Mouse (Mus musculus): ENCODE results near the gene Gm13290. TPM values are rescaled to one million over a fixed set of nuclear protein-coding genes. Genes with fewer than 3 reads are reported as not detected.
"Not testable (repeated sequence)": the region's sequence is repeated elsewhere in the genome, so short reads cannot be mapped to it uniquely, and the experiment has no call there.

The Gm13290 gene
- polyA plus RNA-seq, 1 experiment from 2014 or later, result 0.59 TPM

GRCm38 (mm10) chr4:88788402-88788801, 14.8 kb downstream of the Gm13290 start, which contains the start of gene Gm13277:
Gm13277 (plus strand) TSS chr4:88788632.
- not testable (repeated sequence) for H3K9ac ChIP-seq; H3K27me3 ChIP-seq; H3K4me2 ChIP-seq (replicated peaks); H3K4me1 ChIP-seq; ATAC-seq (ENCODE audit: low FRiP score, low read depth); H3K36me3 ChIP-seq; H3K4me3 ChIP-seq; H3K27ac ChIP-seq; H3K9me3 ChIP-seq
- 0% methylated on average over 4 of the region's 28 CpGs for WGBS

GRCm38 (mm10) chr4:88791250-88791649, 17.6 kb downstream of the Gm13290 start, which contains the start of gene Gm13278:
Gm13278 (plus strand) TSS chr4:88791550.
- not testable (repeated sequence) for H3K4me1 ChIP-seq; H3K4me3 ChIP-seq; H3K9me3 ChIP-seq; H3K4me2 ChIP-seq (replicated peaks); H3K36me3 ChIP-seq; ATAC-seq (ENCODE audit: low FRiP score, low read depth); H3K9ac ChIP-seq; H3K27me3 ChIP-seq; H3K27ac ChIP-seq
- WGBS, result no CpG with 5 or more reads among the region's 28 CpGs

GRCm38 (mm10) chr4:88793936-88794675, 20.5 kb downstream of the Gm13290 start, which contains the start of gene Gm13275:
Gm13275 (plus strand) TSS chr4:88794487.
- not testable (repeated sequence) for H3K36me3 ChIP-seq; ATAC-seq (ENCODE audit: low FRiP score, low read depth); H3K4me2 ChIP-seq (replicated peaks); H3K27me3 ChIP-seq; H3K4me3 ChIP-seq; H3K9me3 ChIP-seq; H3K9ac ChIP-seq; H3K4me1 ChIP-seq; H3K27ac ChIP-seq
- WGBS, result 0% methylated on average over 14 of the region's 52 CpGs

- not testable (repeated sequence) for H3K4me2 ChIP-seq (replicated peaks); H3K36me3 ChIP-seq; H3K9ac ChIP-seq; H3K4me1 ChIP-seq; H3K4me3 ChIP-seq; H3K9me3 ChIP-seq; H3K27me3 ChIP-seq; ATAC-seq (ENCODE audit: low FRiP score, low read depth); H3K27ac ChIP-seq
- no CpG with 5 or more reads among the region's 28 CpGs for WGBS
These were observed 23.5 kb downstream of the Gm13290 start, which contains the start of gene Gm13279 for GRCm38 (mm10) chr4:88797097-88797496. Gm13279 (plus strand) TSS chr4:88797397.

GRCm38 (mm10) chr4:88799365-88799764, 25.7 kb downstream of the Gm13290 start, which contains the start of gene Gm13285:
Gm13285 (plus strand) TSS chr4:88799665.
- H3K4me1 ChIP-seq; H3K9ac ChIP-seq; H3K27ac ChIP-seq; H3K27me3 ChIP-seq; H3K4me3 ChIP-seq; ATAC-seq (ENCODE audit: low FRiP score, low read depth); H3K36me3 ChIP-seq; H3K9me3 ChIP-seq; H3K4me2 ChIP-seq (replicated peaks): not testable (repeated sequence)
- WGBS, result 21% methylated on average over 6 of the region's 7 CpGs

- not testable (repeated sequence) for ATAC-seq (ENCODE audit: low FRiP score, low read depth); H3K4me1 ChIP-seq; H3K9ac ChIP-seq; H3K9me3 ChIP-seq; H3K27me3 ChIP-seq; H3K4me3 ChIP-seq; H3K36me3 ChIP-seq; H3K27ac ChIP-seq
- no CpG with 5 or more reads among the region's 29 CpGs for WGBS
- H3K4me2 ChIP-seq (replicated peaks), result peak within 1 kb of the TSS; percentile 41; the same call in 1 of the 2 replicates
These were observed 29.3 kb downstream of the Gm13290 start, which contains the start of gene Gm13287 for GRCm38 (mm10) chr4:88802954-88803353. Gm13287 (plus strand) TSS chr4:88803254.

GRCm38 (mm10) chr4:88805231-88805630, 31.6 kb downstream of the Gm13290 start, which contains the start of gene Gm13288:
Gm13288 (plus strand) TSS chr4:88805531.
- H3K27ac ChIP-seq; H3K9me3 ChIP-seq; H3K4me1 ChIP-seq; H3K36me3 ChIP-seq; H3K9ac ChIP-seq; H3K27me3 ChIP-seq; ATAC-seq (ENCODE audit: low FRiP score, low read depth): not testable (repeated sequence)
- Histone ChIP-seq H3K4me2 (replicated peaks) (peak within 1 kb of the TSS; percentile 46; the same call in 1 of the 2 replicates), H3K4me3 (peak within 1 kb of the TSS; percentile 28)
- no CpG with 5 or more reads among the region's 8 CpGs for WGBS

- 0% methylated on average over 13 of the region's 34 CpGs for WGBS
- Histone ChIP-seq H3K4me3 (peak overlapping the region; percentile 28), H3K4me2 (replicated peaks) (peak overlapping the region; percentile 46; the same call in 1 of the 2 replicates)
- H3K4me1 ChIP-seq; H3K36me3 ChIP-seq; H3K27me3 ChIP-seq; H3K9me3 ChIP-seq; H3K9ac ChIP-seq; H3K27ac ChIP-seq; ATAC-seq (ENCODE audit: low FRiP score, low read depth): not testable (repeated sequence)
These were observed 32.1 kb downstream of the Gm13290 start for GRCm38 (mm10) chr4:88805761-88806160.

GRCm38 (mm10) chr4:88815928-88816327, 42.3 kb downstream of the Gm13290 start, which contains the start of gene Ifna7:
Ifna7 (plus strand) TSS chr4:88816228.
- H3K4me2 ChIP-seq (replicated peaks), result no peak within 1 kb of the TSS
- no peaks in the 10 kb centered on the region for H3K9me3 ChIP-seq
- 54% methylated on average over 3 of the region's 3 CpGs for WGBS
- H3K4me3 ChIP-seq, result no peak within 1 kb of the TSS
- H3K27ac ChIP-seq, result no peak within 1 kb of the TSS
- H3K27me3 ChIP-seq, result no peaks in the 10 kb centered on the region; the same call in 1 of the 2 replicates
- H3K9ac ChIP-seq, result no peak within 1 kb of the TSS
- no peaks in the 10 kb centered on the region for H3K36me3 ChIP-seq
- no peaks in the 10 kb centered on the region for H3K4me1 ChIP-seq
- no peak for ATAC-seq (ENCODE audit: low FRiP score, low read depth)

GRCm38 (mm10) chr4:88819659-88820058, 46.0 kb downstream of the Gm13290 start, which contains the start of gene Ifna11:
Ifna11 (plus strand) TSS chr4:88819959.
- WGBS, result 87% methylated on average over 1 of the region's 1 CpGs
- ATAC-seq (ENCODE audit: low FRiP score, low read depth), result no peak
- no peaks in the 10 kb centered on the region for H3K27me3 ChIP-seq
- no peak within 1 kb of the TSS for H3K4me2 ChIP-seq (replicated peaks)
- H3K9me3 ChIP-seq, result no peaks in the 10 kb centered on the region
- no peak within 1 kb of the TSS for H3K9ac ChIP-seq
- H3K36me3 ChIP-seq, result no peaks in the 10 kb centered on the region
- no peaks in the 10 kb centered on the region for H3K4me1 ChIP-seq
- no peak within 1 kb of the TSS for H3K27ac ChIP-seq
- no peak within 1 kb of the TSS for H3K4me3 ChIP-seq

- WGBS, result 23% methylated on average over 4 of the region's 4 CpGs
- Histone ChIP-seq H3K27me3 (no peaks in the 10 kb centered on the region), H3K4me1 (no peaks in the 10 kb centered on the region), H3K36me3 (no peaks in the 10 kb centered on the region), H3K9me3 (no peaks in the 10 kb centered on the region), H3K27ac (no peak overlapping the region), H3K9ac (no peak overlapping the region), H3K4me3 (no peak overlapping the region), H3K4me2 (replicated peaks) (no peak overlapping the region)
- no peak for ATAC-seq (ENCODE audit: low FRiP score, low read depth)
These were observed 49.4 kb downstream of the Gm13290 start for GRCm38 (mm10) chr4:88822995-88823394.
